Mouse (Mus musculus) cerebellum, adult 2 months (tissue): ENCODE data around the gene Tbx21. TPM values are rescaled to one million over a fixed set of nuclear protein-coding genes. Genes with fewer than 3 reads are reported as not detected.
A peak's percentile ranks its signal among the peaks of the same experiment; 100 is the strongest.

Experiments used
- DNase-seq, 2 experiments: peaks; one replicate each; pipeline ENCODE4 v3.0.0; 2021
- H3K27ac ChIP-seq: fragments of 200-500 bp; 2 replicates; pipeline ENCODE4 v1.5.1; 2012; ENCODE audit warnings: low read length, control low read depth, inconsistent platforms; ENCODE audit not compliant: insufficient read depth
- H3K27me3 ChIP-seq: fragments of 200-500 bp; 2 replicates; pipeline ENCODE4 v1.6.1; 2012; ENCODE audit warnings: inconsistent platforms, mild to moderate bottlenecking, low read length, moderate library complexity; ENCODE audit not compliant: control insufficient read depth, insufficient read depth
- H3K4me1 ChIP-seq: fragments of 200-500 bp; 2 replicates; pipeline ENCODE4 v1.6.1; 2011; ENCODE audit warnings: low read length; ENCODE audit not compliant: control insufficient read depth, insufficient read depth
- H3K4me3 ChIP-seq: fragments of 200-500 bp; replicated peaks from 2 replicates; pipeline ENCODE3; 2011; ENCODE audit warnings: mild to moderate bottlenecking, low read depth, low read length, control low read depth; ENCODE audit not compliant: insufficient read depth
- CTCF ChIP-seq: fragments of 200-500 bp; IDR thresholded peaks from 2 replicates; pipeline ENCODE4 v1.5.1; 2011; ENCODE audit warnings: low read depth, mild to moderate bottlenecking, control low read depth, low read length, moderate library complexity, borderline replicate concordance; ENCODE audit not compliant: insufficient read depth
- POLR2A ChIP-seq: fragments of 200-500 bp; IDR thresholded peaks from 2 replicates; pipeline ENCODE4 v1.6.1; 2011; ENCODE audit warnings: low read length, control low read depth, borderline replicate concordance; ENCODE audit not compliant: insufficient read depth
- WGBS: fragments of 180-500 bp; shearing (Covaris S2); methylation state at CpG from one replicate; pipeline ENCODE4 v1.1.7; 2018; 5-methylcytosine and 5-hydroxymethylcytosine counted together
- polyA plus RNA-seq: library from polyadenylated mRNA; depleted of rRNA; stranded (reverse); fragments of >200 nt; gene quantifications from 2 replicates; pipeline ENCODE4 v1.2.3, GENCODE M21; 2012

Gene Tbx21
- polyA plus RNA-seq, 1 experiment, result 0.03 TPM

DNA sequence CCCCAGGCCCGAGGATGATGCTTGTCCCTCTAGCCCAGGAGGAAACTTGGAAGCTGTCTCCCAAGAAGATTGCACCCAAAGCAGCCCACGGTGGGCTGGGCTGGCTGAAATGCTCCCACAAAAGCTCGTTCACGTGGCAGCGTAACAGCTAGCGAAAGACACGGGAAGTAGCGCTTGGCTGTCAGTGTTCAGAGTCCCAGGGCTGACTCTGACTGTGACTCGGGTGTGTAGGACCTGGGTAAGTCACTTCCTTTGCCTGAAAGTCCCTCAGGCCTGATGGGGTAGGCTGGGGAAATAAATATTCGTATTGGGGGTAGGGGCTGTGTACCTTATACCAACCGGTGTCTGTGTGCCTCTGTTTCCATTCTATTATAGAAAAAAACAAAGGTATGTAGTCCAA lies 666 bp upstream of the Tbx21 start:
- no peak overlapping the region for H3K27ac ChIP-seq
- no peaks in the 10 kb centered on the region for H3K4me1 ChIP-seq
- DNase-seq, result no peak
- 17% methylated on average over 11 of the region's 11 CpGs for WGBS
- H3K4me3 ChIP-seq, result no peak overlapping the region
- H3K27me3 ChIP-seq, result peaks cover 2% of the 10 kb centered on the region; the same call in 1 of the 2 replicates
- no peak for TF ChIP-seq POLR2A
- TF ChIP-seq CTCF, result no peak

GRCm38 (mm10) chr11:97112519-97113125 lies 2.5 kb downstream of the Tbx21 start:
- 85% methylated on average over 9 of the region's 9 CpGs for WGBS
- Histone ChIP-seq H3K27me3 (peaks cover 2% of the 10 kb centered on the region; the same call in 1 of the 2 replicates), H3K27ac (no peak overlapping the region), H3K4me3 (no peak overlapping the region), H3K4me1 (no peaks in the 10 kb centered on the region)
- TF ChIP-seq POLR2A (no peak), CTCF (no peak)
- no peak for DNase-seq

DNA sequence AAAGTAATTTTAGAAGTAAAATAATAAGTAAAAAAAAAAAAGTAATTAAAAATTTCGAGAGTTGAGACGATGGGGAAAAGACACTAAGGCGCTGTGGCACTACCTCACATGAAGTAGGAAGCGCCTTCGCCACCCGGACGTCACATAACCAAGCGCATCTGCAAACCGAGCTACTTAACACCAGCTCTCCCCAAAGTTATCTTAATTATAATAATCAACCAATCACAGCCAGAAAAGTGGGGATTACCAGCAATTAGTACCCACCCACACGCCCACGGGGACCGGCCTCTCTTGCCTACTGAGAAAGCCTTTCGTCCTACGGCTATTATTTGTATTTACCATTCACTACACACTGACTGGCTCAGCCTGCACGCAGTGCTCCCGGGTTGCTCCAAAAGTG lies 6.2 kb downstream of the Tbx21 start:
- H3K4me3 ChIP-seq, result no peak overlapping the region
- no peak for TF ChIP-seq POLR2A
- TF ChIP-seq CTCF, result no peak
- no peaks in the 10 kb centered on the region; the same call in 1 of the 2 replicates for H3K27me3 ChIP-seq
- DNase-seq, result no peak
- H3K4me1 ChIP-seq, result no peaks in the 10 kb centered on the region
- WGBS, result 84% methylated on average over 16 of the region's 16 CpGs
- no peak overlapping the region for H3K27ac ChIP-seq

- TF ChIP-seq CTCF (no peak), POLR2A (no peak)
- H3K4me3 ChIP-seq, result no peak overlapping the region
- 94% methylated on average over 9 of the region's 9 CpGs for WGBS
- H3K4me1 ChIP-seq, result no peaks in the 10 kb centered on the region
- H3K27me3 ChIP-seq, result no peaks in the 10 kb centered on the region
- no peak overlapping the region for H3K27ac ChIP-seq
- DNase-seq, result no peak
These were observed 11.0 kb downstream of the Tbx21 start for GRCm38 (mm10) chr11:97104091-97104483.

DNA sequence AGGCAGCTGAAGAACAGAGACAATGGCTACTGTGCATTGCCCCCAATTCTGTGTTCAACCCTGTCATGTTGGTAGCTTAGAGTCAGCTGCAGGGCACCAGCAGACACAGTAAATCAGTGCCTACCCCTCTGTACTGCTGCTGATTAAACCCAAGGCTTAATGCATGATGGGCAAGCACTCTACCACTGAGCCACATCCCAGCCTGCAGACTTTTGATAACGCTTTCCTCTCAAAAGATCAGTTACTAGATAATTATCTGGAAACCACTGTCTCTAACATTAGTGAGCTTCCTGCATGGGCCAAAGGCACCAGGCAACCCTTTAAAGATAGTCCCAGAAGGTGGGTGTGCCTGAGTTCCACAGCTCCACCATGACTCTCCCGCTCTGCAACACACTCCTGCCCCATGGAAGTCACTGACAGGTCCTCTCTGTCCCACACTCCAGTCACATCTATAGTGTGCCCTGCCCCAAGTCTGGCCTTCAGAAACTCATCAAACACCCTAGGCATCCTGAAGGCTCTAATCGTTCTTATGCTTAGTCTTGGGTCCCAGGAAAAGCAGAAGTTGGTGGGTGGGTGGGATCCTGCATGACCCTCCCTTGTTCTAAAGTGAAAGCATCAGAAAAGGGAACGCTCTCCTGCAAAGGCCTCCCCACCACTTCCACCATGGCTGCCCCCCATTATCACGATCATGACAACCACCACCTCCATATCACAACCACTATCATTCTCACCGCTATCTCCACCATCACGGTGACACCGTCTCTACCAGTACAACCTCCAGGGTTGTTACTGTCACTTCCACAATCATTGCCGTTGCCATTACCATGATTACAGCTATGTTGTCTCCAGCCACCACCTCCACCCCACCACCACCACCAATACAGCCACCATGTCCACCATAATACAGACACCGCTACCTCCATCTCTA lies 11.7 kb downstream of the Tbx21 start:
- Histone ChIP-seq H3K27ac (no peak overlapping the region), H3K27me3 (peaks cover 1% of the 10 kb centered on the region; the same call in 1 of the 2 replicates), H3K4me1 (no peaks in the 10 kb centered on the region), H3K4me3 (no peak overlapping the region)
- WGBS, result 93% methylated on average over 10 of the region's 10 CpGs
- no peak for DNase-seq
- TF ChIP-seq POLR2A (no peak), CTCF (no peak)

DNA sequence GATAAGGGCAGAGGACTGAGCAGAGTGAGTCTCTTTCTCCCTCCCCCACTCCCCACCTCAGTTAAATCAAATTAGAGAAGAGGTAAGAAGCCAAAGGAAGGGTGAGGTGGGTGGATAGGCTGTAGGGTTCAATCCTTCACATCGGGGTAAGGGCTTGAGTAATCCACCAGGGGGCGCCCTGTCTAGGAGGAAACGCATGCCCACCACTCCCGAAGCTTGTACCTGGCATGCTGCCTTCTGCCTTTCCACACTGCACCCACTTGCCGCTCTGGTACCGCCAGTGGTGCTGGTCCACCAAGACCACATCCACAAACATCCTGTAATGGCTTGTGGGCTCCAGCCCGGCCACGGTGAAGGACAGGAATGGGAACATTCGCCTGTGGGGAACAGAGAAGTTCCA lies 13.4 kb downstream of the Tbx21 start:
- Histone ChIP-seq H3K27me3 (peaks cover 1% of the 10 kb centered on the region; the same call in 1 of the 2 replicates), H3K4me3 (no peak overlapping the region), H3K4me1 (no peaks in the 10 kb centered on the region), H3K27ac (no peak overlapping the region)
- 17% methylated on average over 9 of the region's 9 CpGs for WGBS
- TF ChIP-seq POLR2A (no peak), CTCF (peak; percentile 72)
- peak; percentile 49 to 68 for DNase-seq

GRCm38 (mm10) chr11:97098791-97099190 lies 16.3 kb downstream of the Tbx21 start:
- no peak overlapping the region for H3K27ac ChIP-seq
- TF ChIP-seq POLR2A, result no peak
- H3K4me3 ChIP-seq, result no peak overlapping the region
- H3K4me1 ChIP-seq, result no peaks in the 10 kb centered on the region
- peaks cover 1% of the 10 kb centered on the region; the same call in 1 of the 2 replicates for H3K27me3 ChIP-seq
- DNase-seq, result peak in 1 of 2 experiments; percentile 24
- 16% methylated on average over 18 of the region's 18 CpGs for WGBS

- no peak for DNase-seq
- 50% methylated on average over 2 of the region's 2 CpGs for WGBS
- no peak overlapping the region for H3K27ac ChIP-seq
- no peak overlapping the region for H3K4me3 ChIP-seq
- no peaks in the 10 kb centered on the region for H3K4me1 ChIP-seq
- no peak for TF ChIP-seq POLR2A
- TF ChIP-seq CTCF, result no peak
- H3K27me3 ChIP-seq, result peaks cover 1% of the 10 kb centered on the region; the same call in 1 of the 2 replicates
These were observed 20.5 kb downstream of the Tbx21 start for GRCm38 (mm10) chr11:97094600-97094999.
